8 mouse cellular contexts compared by ENCODE assay signal in genomic region chr4:102569950-102570765, GRCm38 (mm10).
A peak's percentile ranks its signal among the peaks of the same experiment; 100 is the strongest.
DNase-seq lines count a peak whose midpoint lies in the region; ATAC-seq and TF ChIP-seq lines count a peak whose summit lies in the region.

No protein-coding gene starts in this region.

- peaks cover 3% of the 10 kb centered on the region for H3K4me1 ChIP-seq in ES-Bruce4 (ENCODE audit: control insufficient read depth, insufficient read depth, low read length)
- peaks cover 62% of the 10 kb centered on the region for H3K4me1 ChIP-seq in bone marrow macrophage, adult 2 months (ENCODE audit: control insufficient read depth, insufficient read depth, low read length)
- H3K4me1 ChIP-seq in megakaryocyte, embryonic 14.5 days = peaks cover 74% of the 10 kb centered on the region
- H3K4me1 ChIP-seq in small intestine, adult 2 months (ENCODE audit: control insufficient read depth, insufficient read depth, insufficient read length, low read length) = peaks cover 11% of the 10 kb centered on the region; the same call in 1 of the 2 replicates

- intact Hi-C loops in heart, postnatal 10 days (cut with DNase I) = loop anchor here (1.0 kb wide), 2 partner anchors 37 to 59 kb away; no protein-coding TSS in a partner anchor

- no peak overlapping the region for H3K9ac ChIP-seq in ES-Bruce4 (ENCODE audit: low read depth, poor library complexity, severe bottlenecking)

- H3K9me3 ChIP-seq in ES-Bruce4 (replicated peaks; ENCODE audit: control insufficient read depth, insufficient read depth, low read length, poor library complexity, severe bottlenecking) = no peaks in the 10 kb centered on the region
- H3K9me3 ChIP-seq in megakaryocyte, embryonic 14.5 days = no peaks in the 10 kb centered on the region

- TF ChIP-seq EP300 in ES-Bruce4 (IDR thresholded peaks at IDR 0.05; ENCODE audit: insufficient read depth, low read depth, low read length) = no peak

- no peak for TF ChIP-seq CTCF in ES-Bruce4 (IDR thresholded peaks at IDR 0.05; ENCODE audit: low read depth, low read length)
- no peak; the same call in 1 of the 2 replicates for TF ChIP-seq CTCF in bone marrow macrophage, adult 2 months (IDR thresholded peaks at IDR 0.05; ENCODE audit: low read depth, low read length)
- TF ChIP-seq CTCF in small intestine, adult 2 months (IDR thresholded peaks at IDR 0.05; ENCODE audit: extremely low read depth, insufficient read length, insufficient replicate concordance, low read depth, low read length) = no peak

- no peak overlapping the region for H3K27ac ChIP-seq in ES-Bruce4 (ENCODE audit: insufficient read depth, low read length)
- H3K27ac ChIP-seq in bone marrow macrophage, adult 2 months (ENCODE audit: insufficient read depth, low read depth, low read length) = peak overlapping the region; percentile 77
- H3K27ac ChIP-seq in small intestine, adult 2 months (ENCODE audit: insufficient read depth, low read depth, low read length) = peak overlapping the region; percentile 96

- no peaks in the 10 kb centered on the region for H3K36me3 ChIP-seq in ES-Bruce4 (ENCODE audit: control insufficient read depth, insufficient read depth, low read length, poor library complexity, severe bottlenecking)
- peaks cover 6% of the 10 kb centered on the region for H3K36me3 ChIP-seq in megakaryocyte, embryonic 14.5 days (replicated peaks; ENCODE audit: low read length)
- no peaks in the 10 kb centered on the region for H3K36me3 ChIP-seq in small intestine, adult 2 months (ENCODE audit: control insufficient read depth, insufficient read depth, low read length)

- H3K27me3 ChIP-seq in ES-Bruce4 (ENCODE audit: control insufficient read depth, insufficient read depth, low read length, poor library complexity, severe bottlenecking) = 0 out of 2 replicates have a peak, but pooled peaks cover 2% of the 10 kb centered on the region
- H3K27me3 ChIP-seq in megakaryocyte, embryonic 14.5 days (replicated peaks) = no peaks in the 10 kb centered on the region
- no peaks in the 10 kb centered on the region for H3K27me3 ChIP-seq in small intestine, adult 2 months (ENCODE audit: control insufficient read depth, insufficient read depth, low read length)

- ATAC-seq in erythroid progenitor cell, adult 5-6 weeks (replicated peaks; ENCODE audit: low FRiP score, poor library complexity, severe bottlenecking) = peak; percentile 73

- WGBS in small intestine, adult 2 months = under 1% methylated on average over 20 of the region's 20 CpGs

- no peak for TF ChIP-seq POLR2A in ES-Bruce4 (IDR thresholded peaks at IDR 0.05; ENCODE audit: insufficient read depth, low read length)
- TF ChIP-seq POLR2A in bone marrow macrophage, adult 2 months (IDR thresholded peaks at IDR 0.05; ENCODE audit: borderline replicate concordance, low read depth, low read length) = no peak
- TF ChIP-seq POLR2A in small intestine, adult 2 months (IDR thresholded peaks at IDR 0.05; ENCODE audit: low read depth, low read length) = 0 out of 2 replicates have a peak, but pooled peaks have one; percentile 26

- peak; percentile 90 to 91 for DNase-seq in heart, postnatal 10 days
- peak; percentile 71 to 82 for DNase-seq in kidney, postnatal 25 days
- DNase-seq in layer of hippocampus, adult 8-10 months (ENCODE audit: low spot score in 2 of 2) = no peak

- H3K4me3 ChIP-seq in ES-Bruce4 (ENCODE audit: low read depth, low read length) = peak overlapping the region; percentile 9; the same call in 1 of the 2 replicates
- H3K4me3 ChIP-seq in bone marrow macrophage, adult 2 months (ENCODE audit: insufficient read depth, low read length) = peak overlapping the region; percentile 78
- peak overlapping the region; percentile 92 for H3K4me3 ChIP-seq in megakaryocyte, embryonic 14.5 days (replicated peaks)
- H3K4me3 ChIP-seq in small intestine, adult 2 months (ENCODE audit: low read depth, low read length) = peak overlapping the region; percentile 82

Comparison
In these comparisons a context has a peak if more than half of its experiments do, and no peak if none do; other contexts are left out.
1. H3K4me3 ChIP-seq: peak in every context shown above with its lines; median percentile 92 in megakaryocyte, embryonic 14.5 days; 82 in small intestine, adult 2 months; 78 in bone marrow macrophage, adult 2 months; 9 in ES-Bruce4.
2. DNase-seq: peak in heart, postnatal 10 days (2 of 2) and kidney, postnatal 25 days (2 of 2); none in layer of hippocampus, adult 8-10 months (0 of 2).